Mouse (Mus musculus): Measurements from ENCODE around the gene Tgfb2. TPM values are rescaled to one million over a fixed set of nuclear protein-coding genes. Genes with fewer than 3 reads are reported as not detected.

Gene Tgfb2
- polyA plus RNA-seq, 1 experiment from 2014 or later = 47.8 TPM

GRCm38 (mm10) chr1:186604124-186604523 lies 101.7 kb downstream of the Tgfb2 start:
- DNase-seq (ENCODE audit: low spot score) = no peak
- WGBS = 89% methylated on average over 5 of the region's 5 CpGs
- H3K4me1 ChIP-seq (ENCODE audit: control insufficient read depth, insufficient read depth, low read length) = 0 out of 2 replicates have a peak, but pooled peaks cover under 1% of the 10 kb centered on the region
- no peak for ATAC-seq (ENCODE audit: low read depth)
- no peaks in the 10 kb centered on the region for H3K36me3 ChIP-seq (ENCODE audit: control insufficient read depth, insufficient read depth, low read length)
- H3K4me3 ChIP-seq (ENCODE audit: low read depth, low read length) = no peak overlapping the region
- no peak overlapping the region for H3K9ac ChIP-seq (ENCODE audit: low read depth, low read length)
- H3K9me3 ChIP-seq (ENCODE audit: control insufficient read depth, low read length) = no peaks in the 10 kb centered on the region
- H3K27me3 ChIP-seq (replicated peaks; ENCODE audit: control insufficient read depth, insufficient read depth, low read length) = no peaks in the 10 kb centered on the region
- no peak overlapping the region for H3K4me2 ChIP-seq (ENCODE audit: low read depth, low read length)
- H3K27ac ChIP-seq (replicated peaks; ENCODE audit: low read depth, low read length) = no peak overlapping the region

GRCm38 (mm10) chr1:186588226-186588625 lies 117.6 kb downstream of the Tgfb2 start:
- ATAC-seq (ENCODE audit: low read depth) = no peak
- no peak overlapping the region for H3K4me3 ChIP-seq (ENCODE audit: low read depth, low read length)
- H3K27me3 ChIP-seq (replicated peaks; ENCODE audit: control insufficient read depth, insufficient read depth, low read length) = no peaks in the 10 kb centered on the region
- DNase-seq (ENCODE audit: low spot score) = no peak
- H3K9me3 ChIP-seq (ENCODE audit: control insufficient read depth, low read length) = no peaks in the 10 kb centered on the region
- peaks cover 5% of the 10 kb centered on the region; the same call in 1 of the 2 replicates for H3K4me1 ChIP-seq (ENCODE audit: control insufficient read depth, insufficient read depth, low read length)
- no peak overlapping the region for H3K27ac ChIP-seq (replicated peaks; ENCODE audit: low read depth, low read length)
- no peak overlapping the region for H3K4me2 ChIP-seq (ENCODE audit: low read depth, low read length)
- WGBS = 82% methylated on average over 2 of the region's 2 CpGs
- no peak overlapping the region for H3K9ac ChIP-seq (ENCODE audit: low read depth, low read length)
- H3K36me3 ChIP-seq (ENCODE audit: control insufficient read depth, insufficient read depth, low read length) = no peaks in the 10 kb centered on the region

GRCm38 (mm10) chr1:186587065-186587804 lies 118.6 kb downstream of the Tgfb2 start:
- Histone ChIP-seq H3K9me3 (ENCODE audit: control insufficient read depth, low read length) (no peaks in the 10 kb centered on the region), H3K4me2 (ENCODE audit: low read depth, low read length) (no peak overlapping the region), H3K36me3 (ENCODE audit: control insufficient read depth, insufficient read depth, low read length) (no peaks in the 10 kb centered on the region), H3K4me3 (ENCODE audit: low read depth, low read length) (no peak overlapping the region), H3K27me3 (replicated peaks; ENCODE audit: control insufficient read depth, insufficient read depth, low read length) (no peaks in the 10 kb centered on the region), H3K4me1 (ENCODE audit: control insufficient read depth, insufficient read depth, low read length) (peaks cover 5% of the 10 kb centered on the region; the same call in 1 of the 2 replicates), H3K9ac (ENCODE audit: low read depth, low read length) (no peak overlapping the region), H3K27ac (replicated peaks; ENCODE audit: low read depth, low read length) (no peak overlapping the region)
- 80% methylated on average over 8 of the region's 8 CpGs for whole genome bisulfite sequencing
- ATAC-seq (ENCODE audit: low read depth) (no peak), DNase-seq (ENCODE audit: low spot score) (no peak)

GRCm38 (mm10) chr1:186585571-186586164 lies 120.1 kb downstream of the Tgfb2 start:
- Histone ChIP-seq H3K4me2 (ENCODE audit: low read depth, low read length) (no peak overlapping the region), H3K27ac (replicated peaks; ENCODE audit: low read depth, low read length) (no peak overlapping the region), H3K4me3 (ENCODE audit: low read depth, low read length) (no peak overlapping the region), H3K27me3 (replicated peaks; ENCODE audit: control insufficient read depth, insufficient read depth, low read length) (no peaks in the 10 kb centered on the region), H3K9ac (ENCODE audit: low read depth, low read length) (no peak overlapping the region), H3K36me3 (ENCODE audit: control insufficient read depth, insufficient read depth, low read length) (no peaks in the 10 kb centered on the region), H3K9me3 (ENCODE audit: control insufficient read depth, low read length) (no peaks in the 10 kb centered on the region), H3K4me1 (ENCODE audit: control insufficient read depth, insufficient read depth, low read length) (peaks cover 9% of the 10 kb centered on the region; the same call in 1 of the 2 replicates)
- ATAC-seq (ENCODE audit: low read depth) = no peak
- 46% methylated on average over 2 of the region's 2 CpGs for WGBS
- DNase-seq (ENCODE audit: low spot score) = no peak

GRCm38 (mm10) chr1:186583933-186584332 lies 121.9 kb downstream of the Tgfb2 start:
- Histone ChIP-seq H3K4me1 (ENCODE audit: control insufficient read depth, insufficient read depth, low read length) (peaks cover 9% of the 10 kb centered on the region; the same call in 1 of the 2 replicates), H3K4me3 (ENCODE audit: low read depth, low read length) (no peak overlapping the region), H3K4me2 (ENCODE audit: low read depth, low read length) (no peak overlapping the region), H3K27ac (replicated peaks; ENCODE audit: low read depth, low read length) (no peak overlapping the region), H3K27me3 (replicated peaks; ENCODE audit: control insufficient read depth, insufficient read depth, low read length) (no peaks in the 10 kb centered on the region), H3K9ac (ENCODE audit: low read depth, low read length) (no peak overlapping the region), H3K9me3 (ENCODE audit: control insufficient read depth, low read length) (no peaks in the 10 kb centered on the region), H3K36me3 (ENCODE audit: control insufficient read depth, insufficient read depth, low read length) (no peaks in the 10 kb centered on the region)
- DNase-seq (ENCODE audit: low spot score) = no peak
- no peak for ATAC-seq (ENCODE audit: low read depth)

GRCm38 (mm10) chr1:186582113-186582512 lies 123.7 kb downstream of the Tgfb2 start:
- DNase-seq (ENCODE audit: low spot score) (no peak), ATAC-seq (ENCODE audit: low read depth) (no peak)
- 60% methylated on average over 6 of the region's 6 CpGs for WGBS
- Histone ChIP-seq H3K4me2 (ENCODE audit: low read depth, low read length) (no peak overlapping the region), H3K4me1 (ENCODE audit: control insufficient read depth, insufficient read depth, low read length) (peaks cover 9% of the 10 kb centered on the region; the same call in 1 of the 2 replicates), H3K27ac (replicated peaks; ENCODE audit: low read depth, low read length) (no peak overlapping the region), H3K36me3 (ENCODE audit: control insufficient read depth, insufficient read depth, low read length) (no peaks in the 10 kb centered on the region), H3K9ac (ENCODE audit: low read depth, low read length) (no peak overlapping the region), H3K27me3 (replicated peaks; ENCODE audit: control insufficient read depth, insufficient read depth, low read length) (no peaks in the 10 kb centered on the region), H3K9me3 (ENCODE audit: control insufficient read depth, low read length) (no peaks in the 10 kb centered on the region), H3K4me3 (ENCODE audit: low read depth, low read length) (no peak overlapping the region)

GRCm38 (mm10) chr1:186581666-186582065 lies 124.1 kb downstream of the Tgfb2 start:
- 88% methylated on average over 2 of the region's 2 CpGs for WGBS
- Histone ChIP-seq H3K4me3 (ENCODE audit: low read depth, low read length) (no peak overlapping the region), H3K27me3 (replicated peaks; ENCODE audit: control insufficient read depth, insufficient read depth, low read length) (no peaks in the 10 kb centered on the region), H3K9ac (ENCODE audit: low read depth, low read length) (no peak overlapping the region), H3K36me3 (ENCODE audit: control insufficient read depth, insufficient read depth, low read length) (no peaks in the 10 kb centered on the region), H3K4me1 (ENCODE audit: control insufficient read depth, insufficient read depth, low read length) (peaks cover 9% of the 10 kb centered on the region; the same call in 1 of the 2 replicates), H3K27ac (replicated peaks; ENCODE audit: low read depth, low read length) (no peak overlapping the region), H3K4me2 (ENCODE audit: low read depth, low read length) (no peak overlapping the region), H3K9me3 (ENCODE audit: control insufficient read depth, low read length) (no peaks in the 10 kb centered on the region)
- no peak for ATAC-seq (ENCODE audit: low read depth)
- no peak for DNase-seq (ENCODE audit: low spot score)

- DNase-seq (ENCODE audit: low spot score) = no peak
- 65% methylated on average over 2 of the region's 2 CpGs for WGBS
- no peaks in the 10 kb centered on the region for H3K36me3 ChIP-seq (ENCODE audit: control insufficient read depth, insufficient read depth, low read length)
- no peak; the same call in 1 of the 2 replicates for ATAC-seq (ENCODE audit: low read depth)
- H3K4me2 ChIP-seq (ENCODE audit: low read depth, low read length) = no peak overlapping the region
- no peak overlapping the region for H3K9ac ChIP-seq (ENCODE audit: low read depth, low read length)
- no peak overlapping the region for H3K27ac ChIP-seq (replicated peaks; ENCODE audit: low read depth, low read length)
- H3K4me3 ChIP-seq (ENCODE audit: low read depth, low read length) = no peak overlapping the region
- peaks cover 9% of the 10 kb centered on the region; the same call in 1 of the 2 replicates for H3K4me1 ChIP-seq (ENCODE audit: control insufficient read depth, insufficient read depth, low read length)
- no peaks in the 10 kb centered on the region for H3K9me3 ChIP-seq (ENCODE audit: control insufficient read depth, low read length)
- H3K27me3 ChIP-seq (replicated peaks; ENCODE audit: control insufficient read depth, insufficient read depth, low read length) = no peaks in the 10 kb centered on the region
Observed at GRCm38 (mm10) chr1:186581114-186581513, 124.7 kb downstream of the Tgfb2 start.

Measured in embryonic facial prominence, embryonic 14.5 days (tissue).